Mouse (Mus musculus) olfactory bulb, adult 2 months (tissue): ENCODE data around the gene Qars.

Experiments
- CTCF ChIP-seq: fragments of 200-500 bp; IDR thresholded peaks from 2 replicates; pipeline ENCODE4 v1.5.1; 2012; ENCODE audit warnings: low read depth, mild to moderate bottlenecking, low read length, moderate library complexity; ENCODE audit not compliant: insufficient read depth
- POLR2A ChIP-seq: fragments of 200-500 bp; IDR thresholded peaks from 2 replicates; pipeline ENCODE4 v1.6.1; 2012; ENCODE audit warnings: mild to moderate bottlenecking, low read depth, low read length, moderate library complexity; ENCODE audit not compliant: insufficient read depth

DNA sequence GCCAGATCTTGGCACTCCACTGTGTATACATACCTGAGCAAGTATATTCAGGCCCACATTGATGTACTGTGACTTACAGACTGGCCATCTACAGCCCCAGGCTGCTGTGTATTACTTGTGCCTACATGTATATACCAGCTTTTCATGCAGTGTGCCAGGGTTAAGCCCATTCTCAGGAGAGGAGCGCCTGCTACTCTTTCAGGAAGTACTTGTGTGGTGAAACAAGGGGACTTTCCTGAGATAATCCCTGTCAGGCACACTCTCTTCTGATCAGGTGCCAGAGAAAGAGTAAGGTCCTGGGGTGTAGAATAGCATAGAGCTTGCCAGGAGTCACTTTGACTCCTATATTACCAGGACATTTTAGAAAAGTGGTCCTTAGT is 47.6 kb upstream of the Qars start:
- TF ChIP-seq CTCF (no peak), POLR2A (no peak)
